ENCODE assay signal across 8 mouse cellular contexts in the genomic region with DNA sequence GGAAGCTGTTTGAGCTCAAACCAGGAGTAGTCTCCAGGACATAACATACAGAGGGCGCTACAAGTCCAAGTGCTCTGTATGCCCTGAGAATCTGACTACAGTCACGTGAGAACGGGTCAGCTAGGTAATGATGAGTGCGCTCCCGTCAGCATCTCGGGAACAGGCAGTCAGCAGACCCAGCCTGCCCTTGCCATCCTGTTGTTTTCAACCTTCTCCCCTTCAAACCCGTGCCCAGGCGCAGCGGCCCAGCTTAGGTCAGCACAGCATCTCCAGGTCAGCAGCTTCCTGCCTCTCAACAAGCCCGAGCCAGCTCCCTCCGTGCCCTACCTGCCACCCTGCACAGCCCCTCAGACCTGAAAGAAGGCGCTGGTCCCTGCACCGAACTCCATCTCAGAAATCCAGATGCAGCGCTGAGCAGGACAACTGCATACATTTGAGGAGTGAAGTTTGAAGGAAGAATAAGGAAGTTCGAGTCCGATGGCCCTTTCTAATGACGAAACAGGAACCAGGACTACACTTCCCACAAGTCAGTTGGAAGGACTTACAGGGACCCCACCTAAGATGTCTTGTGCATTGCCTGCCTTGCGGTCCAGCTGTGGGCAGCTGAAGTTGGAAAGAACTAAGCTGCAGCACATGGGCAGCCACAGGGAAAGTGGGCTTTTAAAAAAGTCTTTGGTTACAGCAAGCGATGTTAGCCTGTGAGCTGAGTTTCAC. TPM values are rescaled to one million over a fixed set of nuclear protein-coding genes. Genes with fewer than 3 reads are reported as not detected.
A peak's percentile ranks its signal among the peaks of the same experiment; 100 is the strongest.
DNase-seq lines count a peak whose midpoint lies in the region; ATAC-seq and TF ChIP-seq lines count a peak whose summit lies in the region.

A gene (minus strand): TSS at position 476 of the 714 bp plus-strand sequence.
A gene (minus strand): TSS at position 498 of the 714 bp plus-strand sequence.

- ATAC-seq in common myeloid progenitor, adult 5-6 weeks (replicated peaks; ENCODE audit: low read depth, poor library complexity, severe bottlenecking), result peak; percentile 99
- peak; percentile 99 for ATAC-seq in hindbrain, postnatal 0 days
- ATAC-seq in megakaryocyte, adult 5-6 weeks (ENCODE audit: poor library complexity, severe bottlenecking), result peak; percentile 96

- H3K4me3 ChIP-seq in gastrocnemius, adult 2 months, result peak within 1 kb of the TSS; percentile 91
- H3K4me3 ChIP-seq in hindbrain, postnatal 0 days (ENCODE audit: low read length), result peak within 1 kb of the TSS; percentile 86
- H3K4me3 ChIP-seq in left cerebral cortex, adult 2 months, result peak within 1 kb of the TSS; percentile 72

- H3K9me3 ChIP-seq in hindbrain, postnatal 0 days (ENCODE audit: low read length), result no peaks in the 10 kb centered on the region

- H3K27ac ChIP-seq in gastrocnemius, adult 2 months, result peak within 1 kb of the TSS; percentile 89
- H3K27ac ChIP-seq in hindbrain, postnatal 0 days, result peak within 1 kb of the TSS; percentile 83
- peak within 1 kb of the TSS; percentile 62 for H3K27ac ChIP-seq in left cerebral cortex, adult 2 months

- H3K9ac ChIP-seq in hindbrain, postnatal 0 days (replicated peaks; ENCODE audit: low read length), result peak within 1 kb of the TSS; percentile 54

- H3K27me3 ChIP-seq in hindbrain, postnatal 0 days (ENCODE audit: insufficient read depth, low read length), result no peaks in the 10 kb centered on the region

- H3K36me3 ChIP-seq in hindbrain, postnatal 0 days (ENCODE audit: insufficient read depth, low read length), result no peaks in the 10 kb centered on the region

- WGBS in hindbrain, postnatal 0 days, result under 1% methylated on average over 19 of the region's 19 CpGs

- intact Hi-C loops in gastrocnemius, adult 2 months (cut with DNase I), result loop anchor here (1.0 to 5.0 kb wide), 4 partner anchors 28 to 205 kb away; a partner anchor contains a TSS
- intact Hi-C loops in left cerebral cortex, adult 2 months (cut with DNase I), result loop anchor here (1.0 kb wide), 2 partner anchors 28 to 46 kb away; a partner anchor contains a TSS

- H3K4me2 ChIP-seq in hindbrain, postnatal 0 days (ENCODE audit: low read depth, low read length), result peak within 1 kb of the TSS; percentile 58

- TF ChIP-seq CTCF in gastrocnemius, adult 2 months (IDR thresholded peaks at IDR 0.05), result peak; percentile 46
- peak; percentile 80 for TF ChIP-seq CTCF in hindbrain, postnatal 0 days (IDR thresholded peaks at IDR 0.05; ENCODE audit: low read depth)
- peak; percentile 43 for TF ChIP-seq CTCF in left cerebral cortex, adult 2 months (IDR thresholded peaks at IDR 0.05)

- DNase-seq in ZHBTc4 (ENCODE audit: low read depth, low spot score), result peak; percentile 89
- peak; percentile 89 for DNase-seq in gastrocnemius, adult 2 months
- peak; percentile 92 for DNase-seq in hindbrain, postnatal 0 days (ENCODE audit: low spot score)
- DNase-seq in left cerebral cortex, adult 2 months (ENCODE audit: extremely low spot score in 1 of 2, low spot score in 2 of 2), result peak; percentile 81 to 86
- peak; percentile 88 to 93 for DNase-seq in right cerebral cortex, adult 2 months (ENCODE audit: low spot score in 2 of 2)
- DNase-seq in urinary bladder, postnatal 14 days (ENCODE audit: low spot score), result peak; percentile 86

- no peaks in the 10 kb centered on the region for H3K4me1 ChIP-seq in hindbrain, postnatal 0 days (ENCODE audit: insufficient read depth, low read length)

RNA-seq across cellular contexts. Expression of the first gene that starts in this region (rescaled TPM):
- not detected in 2 replicates for total RNA-seq in common myeloid progenitor, adult 5-6 weeks (2017)
- 1 to 10 TPM in 1 of 2 experiments, under 1 TPM in 1; 0.13 to 1.6 TPM for total RNA-seq in gastrocnemius, adult 2 months (2021)
- not detected in 2 replicates for total RNA-seq in hindbrain, postnatal 0 days (2014; rRNA removed)
- polyA plus RNA-seq in hindbrain, postnatal 0 days (2015; fragmentation: Nextera tagmentation; extraction: Ambion mirVana), result 1.7 and 2.0 TPM in 2 replicates
- under 1 TPM; 0.28 to 0.84 TPM for total RNA-seq in left cerebral cortex, adult 2 months (2021)
- total RNA-seq in megakaryocyte, adult 5-6 weeks (2015), result not detected in 2 replicates
- not detected in 2 replicates for total RNA-seq in megakaryocyte, adult 5-6 weeks (2017)

RNA-seq across cellular contexts. Expression of the second gene that starts in this region (rescaled TPM):
- total RNA-seq in common myeloid progenitor, adult 5-6 weeks (2017), result 15.5 and 18.8 TPM in 2 replicates
- total RNA-seq in gastrocnemius, adult 2 months (2021), result 1 to 10 TPM; 3.6 to 3.7 TPM
- 3.9 and 4.0 TPM in 2 replicates for total RNA-seq in hindbrain, postnatal 0 days (2014; rRNA removed)
- 1.9 and 3.3 TPM in 2 replicates for polyA plus RNA-seq in hindbrain, postnatal 0 days (2015; fragmentation: Nextera tagmentation; extraction: Ambion mirVana)
- total RNA-seq in left cerebral cortex, adult 2 months (2021), result 1 to 10 TPM; 8.0 to 8.9 TPM
- total RNA-seq in megakaryocyte, adult 5-6 weeks (2015), result 13.8 and 17.5 TPM in 2 replicates
- total RNA-seq in megakaryocyte, adult 5-6 weeks (2017), result 7.7 and 21.3 TPM in 2 replicates

Comparison
In these comparisons a context has a peak if more than half of its experiments do, and no peak if none do; other contexts are left out.
1. Peak in every context shown above with its lines: DNase-seq, ATAC-seq, H3K4me3 ChIP-seq and H3K27ac ChIP-seq.